Mouse (Mus musculus) lung, postnatal 0 days (tissue): Measurements from ENCODE around the gene Slfn8. TPM values are rescaled to one million over a fixed set of nuclear protein-coding genes. Genes with fewer than 3 reads are reported as not detected.

Experiments
- ATAC-seq: fragments of 200-750 bp; cut with Nextera tagmentation; 2 replicates; pipeline ENCODE4 v1.8.0; 2017; ENCODE audit warnings: moderate library complexity
- DNase-seq: peaks from one replicate; pipeline ENCODE4 v3.0.0-alpha.2; 2016; ENCODE audit warnings: low spot score
- H3K27ac ChIP-seq: fragments of 300-500 bp; sonication (generic); 2 replicates; pipeline ENCODE4 v1.5.1; 2014; ENCODE audit warnings: antibody characterized with exemption, mild to moderate bottlenecking, low read length, mixed read lengths
- H3K27me3 ChIP-seq: fragments of 300-500 bp; sonication (generic); replicated peaks from 2 replicates; pipeline ENCODE4 v1.6.1; 2014; ENCODE audit warnings: low read length, mixed read lengths; ENCODE audit not compliant: insufficient read depth
- H3K36me3 ChIP-seq: fragments of 300-500 bp; sonication (generic); 2 replicates; pipeline ENCODE4 v1.6.1; 2014; ENCODE audit warnings: low read length, mixed read lengths; ENCODE audit not compliant: insufficient read depth
- H3K4me1 ChIP-seq: fragments of 300-500 bp; sonication (generic); 2 replicates; pipeline ENCODE4 v1.6.1; 2014; ENCODE audit warnings: antibody characterized with exemption, low read depth, low read length, mixed read lengths; ENCODE audit not compliant: insufficient read depth
- H3K4me2 ChIP-seq: fragments of 300-500 bp; sonication (generic); replicated peaks from 2 replicates; pipeline ENCODE4 v1.6.1; 2014; ENCODE audit warnings: low read depth, mild to moderate bottlenecking, low read length, moderate library complexity, mixed read lengths
- H3K4me3 ChIP-seq: fragments of 300-500 bp; sonication (generic); 2 replicates; pipeline ENCODE4 v1.5.1; 2014; ENCODE audit warnings: low read depth, low read length
- H3K9ac ChIP-seq: fragments of 300-500 bp; sonication (generic); replicated peaks from 2 replicates; pipeline ENCODE4 v1.6.1; 2014; ENCODE audit warnings: low read depth, mild to moderate bottlenecking
- H3K9me3 ChIP-seq: fragments of 300-500 bp; sonication (generic); 2 replicates; pipeline ENCODE4 v1.6.1; 2016; ENCODE audit warnings: low read length, mixed read lengths
- CTCF ChIP-seq: IDR thresholded peaks from 2 replicates; pipeline ENCODE4 v1.5.1; 2016; ENCODE audit warnings: antibody characterized with exemption, mild to moderate bottlenecking
- EP300 ChIP-seq: IDR thresholded peaks from 2 replicates; pipeline ENCODE4 v1.6.1; 2016; ENCODE audit warnings: antibody characterized with exemption, mild to moderate bottlenecking, control low read depth
- WGBS: fragments of 180-500 bp; shearing (Covaris S2); extraction: QIAGEN DNeasy Blood & Tissue Kit; methylation state at CpG from one replicate; pipeline ENCODE4 v1.1.7; 2014; 5-methylcytosine and 5-hydroxymethylcytosine counted together
- microRNA-seq: library from miRNA; unstranded; fragments of <30 nt; microRNA quantifications from one replicate; pipeline ENCODE4, GENCODE M21; 2016
- polyA plus RNA-seq: library from polyadenylated mRNA; unstranded; fragments of >200 nt; fragmentation: Nextera tagmentation; extraction: Ambion mirVana; gene quantifications from 2 replicates; pipeline ENCODE4 v1.2.1, GENCODE M21; 2015

Gene Slfn8
- polyA plus RNA-seq, 1 experiment from 2014 or later, result 0.54 TPM

DNA sequence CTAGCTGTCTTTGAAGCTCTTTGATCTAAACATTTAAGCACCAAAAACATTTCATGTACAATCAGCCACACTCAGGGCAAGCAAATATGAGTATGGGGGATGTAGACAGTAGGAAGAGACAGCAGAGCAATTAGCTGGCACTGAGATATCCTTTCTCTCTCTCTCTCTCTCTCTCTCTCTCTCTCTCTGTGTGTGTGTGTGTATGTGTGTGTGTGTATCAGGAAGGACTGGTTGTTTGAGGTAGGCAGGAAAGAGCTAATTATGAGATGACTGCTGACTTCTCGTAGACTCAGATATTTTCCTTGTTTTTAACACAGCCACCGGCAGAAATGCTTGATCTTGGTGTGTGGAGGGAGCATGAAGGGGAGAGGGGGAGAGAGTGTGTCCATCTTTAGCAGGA, 58.9 kb downstream of the Slfn8 start:
- DNase-seq (no peak), ATAC-seq (no peak)
- 32% methylated on average over 2 of the region's 2 CpGs for WGBS
- no peak overlapping the region for H3K4me3 ChIP-seq
- no peaks in the 10 kb centered on the region for H3K4me1 ChIP-seq
- H3K9ac ChIP-seq, result no peak overlapping the region
- no peaks in the 10 kb centered on the region for H3K27me3 ChIP-seq
- H3K27ac ChIP-seq, result no peak overlapping the region
- no peak for TF ChIP-seq CTCF
- TF ChIP-seq EP300, result no peak
- H3K4me2 ChIP-seq, result no peak overlapping the region
- no peaks in the 10 kb centered on the region for H3K9me3 ChIP-seq
- no peaks in the 10 kb centered on the region for H3K36me3 ChIP-seq

DNA sequence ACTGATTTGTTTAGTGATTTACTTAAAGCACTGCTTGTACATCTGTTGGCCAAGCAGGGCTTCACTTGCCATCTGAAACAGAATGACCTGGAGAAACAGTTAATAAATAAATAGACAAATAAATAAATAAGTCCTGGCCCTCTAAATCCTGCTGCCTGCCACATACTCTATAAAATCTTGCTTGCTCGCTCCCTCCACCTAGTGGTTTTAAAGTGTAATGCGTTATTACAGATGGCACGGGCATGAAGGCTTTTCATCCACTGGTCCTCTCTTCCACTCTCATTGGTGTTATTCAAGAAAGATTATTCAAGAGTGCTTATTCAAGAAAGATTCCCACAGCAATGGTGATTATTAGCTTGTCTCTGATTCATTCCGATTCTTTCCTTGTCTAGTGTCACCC, 61.0 kb downstream of the Slfn8 start:
- Histone ChIP-seq H3K27ac (no peak overlapping the region), H3K4me1 (no peaks in the 10 kb centered on the region), H3K36me3 (no peaks in the 10 kb centered on the region), H3K9me3 (no peaks in the 10 kb centered on the region), H3K4me2 (no peak overlapping the region), H3K9ac (no peak overlapping the region), H3K4me3 (no peak overlapping the region), H3K27me3 (no peaks in the 10 kb centered on the region)
- TF ChIP-seq CTCF, result peak; percentile 87
- TF ChIP-seq EP300, result no peak
- ATAC-seq (no peak), DNase-seq (peak; percentile 77)
- WGBS, result 15% methylated on average over 4 of the region's 4 CpGs

DNA sequence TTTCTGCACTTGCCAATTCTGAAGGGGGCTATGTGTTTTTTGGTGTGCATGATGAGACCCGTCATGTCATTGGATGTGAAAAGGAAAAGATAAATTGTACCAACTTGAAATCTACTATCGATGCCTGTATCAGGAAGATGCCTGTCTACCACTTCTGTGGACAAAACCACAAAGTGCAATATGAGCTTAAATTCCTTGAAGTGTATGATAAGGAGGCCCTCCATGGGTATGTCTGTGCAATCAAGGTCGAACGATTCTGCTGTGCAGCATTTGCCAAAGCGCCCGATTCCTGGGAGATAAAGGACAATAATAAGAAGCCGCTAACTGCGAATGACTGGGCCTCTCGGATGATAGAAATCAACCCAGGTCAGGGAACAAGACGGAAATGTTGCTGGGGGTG, 63.7 kb downstream of the Slfn8 start:
- Histone ChIP-seq H3K27me3 (no peaks in the 10 kb centered on the region; the same call in 1 of the 2 replicates), H3K4me1 (no peaks in the 10 kb centered on the region), H3K4me3 (no peak overlapping the region), H3K36me3 (no peaks in the 10 kb centered on the region), H3K27ac (no peak overlapping the region), H3K4me2 (no peak overlapping the region), H3K9ac (no peak overlapping the region), H3K9me3 (no peaks in the 10 kb centered on the region)
- TF ChIP-seq EP300 (no peak), CTCF (no peak)
- WGBS, result 68% methylated on average over 10 of the region's 10 CpGs
- DNase-seq (no peak), ATAC-seq (no peak)

DNA sequence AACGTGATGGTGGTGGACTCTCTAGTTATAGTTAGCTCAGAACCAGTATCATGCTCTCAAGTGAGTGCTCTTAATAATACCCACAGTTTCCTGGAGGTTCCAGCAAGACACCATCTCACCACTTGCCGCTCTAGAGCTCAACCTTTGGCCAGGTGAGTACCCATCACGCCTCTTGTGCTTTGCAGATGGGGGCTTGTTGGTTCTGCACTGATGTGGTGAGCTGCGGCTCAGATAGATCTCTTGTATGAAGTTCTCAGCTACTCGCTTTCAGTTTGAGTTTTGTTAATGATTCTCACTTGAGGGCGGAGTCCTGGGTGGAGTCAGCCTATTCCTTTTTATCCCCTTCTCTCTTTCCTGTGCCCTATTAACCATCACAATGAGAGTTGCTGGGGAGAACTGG, 66.0 kb downstream of the Slfn8 start:
- no peak overlapping the region for H3K27ac ChIP-seq
- WGBS, result 74% methylated on average over 6 of the region's 6 CpGs
- peak overlapping the region; percentile 11; the same call in 1 of the 2 replicates for H3K4me2 ChIP-seq
- no peaks in the 10 kb centered on the region for H3K4me1 ChIP-seq
- DNase-seq (no peak), ATAC-seq (no peak)
- H3K9me3 ChIP-seq, result no peaks in the 10 kb centered on the region
- TF ChIP-seq EP300 (no peak), CTCF (no peak)
- H3K9ac ChIP-seq, result no peak overlapping the region
- H3K27me3 ChIP-seq, result no peaks in the 10 kb centered on the region; the same call in 1 of the 2 replicates
- H3K36me3 ChIP-seq, result no peaks in the 10 kb centered on the region
- no peak overlapping the region for H3K4me3 ChIP-seq

DNA sequence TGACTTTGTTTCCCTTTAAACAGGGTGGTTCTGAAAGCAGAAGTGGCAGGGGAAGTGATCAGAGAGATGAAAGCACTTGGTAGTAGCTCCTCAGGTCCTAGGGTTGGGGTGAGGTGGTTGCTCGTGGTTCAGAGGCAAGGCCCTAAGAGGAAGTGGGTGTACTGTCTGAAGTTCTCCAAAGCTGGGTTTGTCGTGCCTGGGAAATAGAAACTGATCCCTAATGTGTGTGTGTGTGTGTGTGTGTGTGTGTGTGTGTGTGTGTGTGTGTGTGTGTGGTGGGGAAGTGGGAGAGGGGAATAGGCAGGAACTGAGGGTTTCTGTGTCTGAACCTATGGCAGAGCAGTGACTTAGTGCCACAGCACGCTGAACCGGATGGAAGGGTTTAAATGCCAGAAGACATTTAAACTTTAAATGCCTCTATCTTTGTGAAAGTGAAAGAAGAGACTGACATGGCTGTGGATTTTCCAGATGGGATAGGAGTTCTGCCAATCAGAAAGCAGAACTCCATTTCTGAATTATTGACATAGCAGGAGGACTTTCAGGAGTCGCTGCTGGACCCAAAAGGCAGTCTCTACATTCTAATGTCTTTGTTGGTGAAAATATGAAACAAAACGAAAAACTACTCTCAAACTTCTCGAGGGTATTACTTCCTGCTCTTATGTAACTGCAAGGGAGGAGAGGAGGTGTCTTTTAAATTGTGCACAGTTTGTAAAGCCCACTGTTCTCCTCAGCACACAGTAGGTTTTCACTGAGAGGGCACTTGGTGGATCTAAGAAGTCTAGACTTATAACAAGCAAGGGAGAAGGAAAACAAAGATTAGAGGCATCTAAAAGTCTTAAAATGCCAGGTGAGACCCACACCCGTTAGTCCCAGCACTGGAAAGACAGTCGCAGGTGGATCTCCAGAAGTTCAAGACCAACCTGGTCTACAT, 67.7 kb downstream of the Slfn8 start:
- no peak for TF ChIP-seq EP300
- no peak for TF ChIP-seq CTCF
- no peaks in the 10 kb centered on the region; the same call in 1 of the 2 replicates for H3K27me3 ChIP-seq
- peak; percentile 67 for DNase-seq
- peak overlapping the region; percentile 50 for H3K4me3 ChIP-seq
- peak overlapping the region; percentile 56 for H3K9ac ChIP-seq
- 45% methylated on average over 9 of the region's 9 CpGs for WGBS
- peak overlapping the region; percentile 86 for H3K27ac ChIP-seq
- H3K9me3 ChIP-seq, result no peaks in the 10 kb centered on the region
- no peaks in the 10 kb centered on the region for H3K36me3 ChIP-seq
- peak overlapping the region; percentile 45 for H3K4me2 ChIP-seq
- no peaks in the 10 kb centered on the region for H3K4me1 ChIP-seq
- peak; percentile 34 for ATAC-seq

Small RNA genes within 50 kb of the gene (microRNA-seq; reads per million reads assigned to microRNA genes)
- gene Gm27598 (not detected), gene Mir7679 (not detected)

Other genes starting within 250 kb of the Slfn8 start
- 10.9 and 11.6 TPM in 2 replicates for gene Lig3, start 239.7 kb downstream of the Slfn8 start, polyA plus RNA-seq
- 9.2 and 10.3 TPM in 2 replicates for gene Rffl, start 149.6 kb downstream of the Slfn8 start, polyA plus RNA-seq
- gene Rad51d, start 130.2 kb downstream of the Slfn8 start, polyA plus RNA-seq, result 7.3 and 8.7 TPM in 2 replicates
- 0.24 and 0.27 TPM in 2 replicates for gene Fndc8, start 128.7 kb downstream of the Slfn8 start, polyA plus RNA-seq
- gene Nle1, start 112.4 kb downstream of the Slfn8 start, polyA plus RNA-seq, result 9.5 and 10.8 TPM in 2 replicates
- 20.6 and 22.0 TPM in 2 replicates for gene Unc45b, start 110.3 kb downstream of the Slfn8 start, polyA plus RNA-seq
- 25.8 and 29.9 TPM in 2 replicates for gene Slfn5, start 69.5 kb downstream of the Slfn8 start, polyA plus RNA-seq
- gene Slfn9, start 29.0 kb downstream of the Slfn8 start, polyA plus RNA-seq, result 2.2 and 3.1 TPM in 2 replicates
- 19.0 and 21.5 TPM in 2 replicates for gene Slfn2, start 44.3 kb upstream of the Slfn8 start, polyA plus RNA-seq
- gene Slfn1, start 96.0 kb upstream of the Slfn8 start, polyA plus RNA-seq, result 2.3 and 2.4 TPM in 2 replicates
- 0.44 and 0.71 TPM in 2 replicates for gene Slfn4, start 154.4 kb upstream of the Slfn8 start, polyA plus RNA-seq
- gene Slfn3, start 170.5 kb upstream of the Slfn8 start, polyA plus RNA-seq, result 1.4 and 1.5 TPM in 2 replicates